In the genomic region with DNA sequence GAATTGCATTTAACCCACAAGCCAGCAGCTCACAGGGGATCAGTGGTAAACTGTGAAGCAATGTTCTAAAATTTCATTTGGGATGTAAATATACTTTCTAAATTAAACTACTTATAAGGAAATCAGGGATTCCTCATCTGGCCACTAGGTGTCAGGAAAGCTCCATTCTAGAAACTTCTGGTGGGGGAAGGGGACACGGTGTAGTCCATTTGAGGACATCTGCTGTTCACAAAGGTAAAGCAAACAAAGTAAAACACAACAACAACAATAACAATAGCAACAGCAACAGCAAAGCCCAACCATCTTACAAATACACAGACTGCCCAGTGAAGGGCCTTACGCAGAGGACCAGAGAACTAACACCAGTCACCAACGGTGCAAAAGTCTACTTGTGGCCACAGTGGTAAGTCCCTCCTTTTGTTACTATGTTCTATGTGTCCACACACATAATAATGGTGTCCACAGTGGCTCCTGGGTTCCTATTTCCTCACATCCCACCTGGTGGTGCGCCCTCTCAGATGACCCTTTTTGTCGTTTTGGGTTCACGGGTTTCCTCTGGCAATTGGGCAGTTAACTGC, we compare ENCODE assay signal across 8 mouse cellular contexts.
A peak's percentile ranks its signal among the peaks of the same experiment; 100 is the strongest.
DNase-seq lines count a peak whose midpoint lies in the region; ATAC-seq and TF ChIP-seq lines count a peak whose summit lies in the region.

No protein-coding gene starts in this region.

- no peak overlapping the region for H3K4me2 ChIP-seq in hindbrain, embryonic 15.5 days

- peak; percentile 22 for DNase-seq in gastrocnemius, adult 2 months
- no peak for DNase-seq in gastrocnemius, adult 8-10 months (ENCODE audit: low spot score in 2 of 2)
- DNase-seq in embryo, embryonic 11.5 days (ENCODE audit: low read depth, low spot score): peak; percentile 35
- DNase-seq in left cerebral cortex, postnatal 36 days (ENCODE audit: low spot score in 2 of 2): peak; percentile 16 to 26
- DNase-seq in neural tube, embryonic 10.5 days (ENCODE audit: extremely low spot score, low spot score): peak; percentile 52

- no peaks in the 10 kb centered on the region for H3K4me1 ChIP-seq in ES-Bruce4 (ENCODE audit: control insufficient read depth, insufficient read depth, low read length)
- H3K4me1 ChIP-seq in hindbrain, embryonic 15.5 days (replicated peaks): no peaks in the 10 kb centered on the region

- peak; percentile 78 for TF ChIP-seq CTCF in gastrocnemius, adult 2 months (IDR thresholded peaks at IDR 0.05)
- peak; percentile 8 for TF ChIP-seq CTCF in ES-Bruce4 (IDR thresholded peaks at IDR 0.05; ENCODE audit: low read depth, low read length)

- H3K9ac ChIP-seq in ES-Bruce4 (ENCODE audit: low read depth, poor library complexity, severe bottlenecking): no peak overlapping the region
- no peak overlapping the region for H3K9ac ChIP-seq in hindbrain, embryonic 15.5 days

- no peaks in the 10 kb centered on the region for H3K9me3 ChIP-seq in ES-Bruce4 (replicated peaks; ENCODE audit: control insufficient read depth, insufficient read depth, low read length, poor library complexity, severe bottlenecking)
- no peaks in the 10 kb centered on the region for H3K9me3 ChIP-seq in hindbrain, embryonic 15.5 days

- no peak overlapping the region for H3K27ac ChIP-seq in gastrocnemius, adult 2 months
- no peak overlapping the region for H3K27ac ChIP-seq in ES-Bruce4 (ENCODE audit: insufficient read depth, low read length)
- no peak overlapping the region for H3K27ac ChIP-seq in hindbrain, embryonic 15.5 days (replicated peaks)

- TF ChIP-seq EP300 in ES-Bruce4 (IDR thresholded peaks at IDR 0.05; ENCODE audit: insufficient read depth, low read depth, low read length): no peak

- H3K27me3 ChIP-seq in ES-Bruce4 (ENCODE audit: control insufficient read depth, insufficient read depth, low read length, poor library complexity, severe bottlenecking): no peaks in the 10 kb centered on the region
- H3K27me3 ChIP-seq in hindbrain, embryonic 15.5 days: no peaks in the 10 kb centered on the region

- WGBS in hindbrain, embryonic 15.5 days: 71% methylated on average over 6 of the region's 6 CpGs

- intact Hi-C loops in gastrocnemius, adult 2 months (cut with DNase I): loop anchor here (1.0 kb wide), 1 partner anchor 335 kb away; no protein-coding TSS in a partner anchor
- intact Hi-C loops in left cerebral cortex, postnatal 36 days (cut with DNase I): loop anchor here (2.0 to 10.0 kb wide), 3 partner anchors 183 to 1203 kb away; no protein-coding TSS in a partner anchor

- H3K36me3 ChIP-seq in ES-Bruce4 (ENCODE audit: control insufficient read depth, insufficient read depth, low read length, poor library complexity, severe bottlenecking): no peaks in the 10 kb centered on the region
- no peaks in the 10 kb centered on the region for H3K36me3 ChIP-seq in hindbrain, embryonic 15.5 days

- ATAC-seq in hindbrain, embryonic 15.5 days (ENCODE audit: low FRiP score, low read depth): peak; percentile 38; the same call in 1 of the 2 replicates
- no peak for ATAC-seq in inflammation-experienced regulatory T-cells, adult 6 months

- TF ChIP-seq POLR2A in ES-Bruce4 (IDR thresholded peaks at IDR 0.05; ENCODE audit: insufficient read depth, low read length): no peak

- no peak overlapping the region for H3K4me3 ChIP-seq in gastrocnemius, adult 2 months
- H3K4me3 ChIP-seq in ES-Bruce4 (ENCODE audit: low read depth, low read length): no peak overlapping the region
- H3K4me3 ChIP-seq in hindbrain, embryonic 15.5 days: no peak overlapping the region

Comparison
In these comparisons a context has a peak if more than half of its experiments do, and no peak if none do; other contexts are left out.
1. DNase-seq: peak in gastrocnemius, adult 2 months (single experiment), embryo, embryonic 11.5 days (single experiment), left cerebral cortex, postnatal 36 days (2 of 2) and neural tube, embryonic 10.5 days (single experiment); none in gastrocnemius, adult 8-10 months (0 of 2).